Mouse (Mus musculus): ENCODE data around the gene Rnf126. TPM values are rescaled to one million over a fixed set of nuclear protein-coding genes. Genes with fewer than 3 reads are reported as not detected.

The Rnf126 gene
- polyA plus RNA-seq (2012; rRNA removed) (46.4 and 51.3 TPM in 2 replicates), polyA plus RNA-seq (2014; fragmentation: Nextera tagmentation; extraction: Ambion mirVana) (27.7 and 33.7 TPM in 2 replicates)

DNA sequence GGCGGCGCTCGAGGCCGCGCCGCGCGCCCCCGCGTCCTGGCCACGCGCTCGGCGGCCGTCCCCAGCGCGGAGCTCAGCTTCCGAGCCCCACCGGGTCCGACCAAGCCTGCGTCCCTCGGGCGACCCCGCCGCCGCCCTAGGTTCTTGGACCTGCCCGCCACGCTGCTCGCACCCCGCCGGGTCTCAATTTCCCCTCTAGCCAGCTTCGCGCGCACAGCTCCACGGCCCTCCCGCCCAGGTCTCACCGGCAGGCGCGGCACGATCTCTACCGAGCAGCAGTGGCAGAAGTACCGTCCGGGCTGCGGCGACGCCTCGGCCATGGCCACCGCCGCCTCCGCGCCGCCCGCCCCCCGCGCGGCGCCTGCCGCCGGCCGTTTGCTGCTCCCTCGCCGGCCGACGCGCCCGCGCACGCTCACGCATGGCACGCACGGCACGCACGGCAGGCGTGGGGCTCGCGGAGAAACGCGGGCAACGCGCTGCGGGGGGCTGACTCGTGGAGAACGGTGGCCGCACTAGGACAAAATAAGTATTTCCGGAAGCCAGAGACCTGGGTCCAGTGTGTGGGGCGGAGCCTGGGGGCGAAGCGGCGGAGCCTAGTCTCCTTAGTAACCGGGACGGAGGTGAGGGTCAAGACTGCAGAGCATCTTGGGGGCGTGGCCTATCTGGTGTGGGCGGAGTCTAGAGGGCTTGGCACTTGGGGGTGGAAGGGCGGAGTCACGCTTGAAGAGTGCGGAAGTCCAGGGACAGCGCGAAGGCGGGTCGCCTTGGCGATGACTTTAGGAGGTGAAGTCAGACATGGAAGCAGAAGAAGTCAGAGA, at the start of gene Rnf126:
Gene Rnf126 (minus strand): TSS at position 445 of the 818 bp plus-strand sequence.
- H3K36me3 ChIP-seq (replicated peaks; ENCODE audit: control insufficient read depth, insufficient read depth, low read depth), result peaks cover 5% of the 10 kb centered on the region
- peak within 1 kb of the TSS; percentile 76 for H3K9ac ChIP-seq (replicated peaks)
- no peaks in the 10 kb centered on the region for H3K9me3 ChIP-seq (ENCODE audit: control insufficient read depth, low read length)
- no peaks in the 10 kb centered on the region for H3K27me3 ChIP-seq (ENCODE audit: control insufficient read depth, insufficient read depth, low read length)
- H3K4me3 ChIP-seq (ENCODE audit: insufficient read depth in 1 of 2, low read depth in 2 of 2, low read length in 2 of 2), result peak within 1 kb of the TSS; percentile 72 to 89
- WGBS (ENCODE audit: insufficient replicate concordance), result under 1% methylated on average over 101 of the region's 101 CpGs
- peak within 1 kb of the TSS; percentile 63 for H3K27ac ChIP-seq
- peak; percentile 91 for ATAC-seq (ENCODE audit: insufficient read depth)
- TF ChIP-seq EP300 (IDR thresholded peaks at IDR 0.05; ENCODE audit: low read depth), result no peak
- TF ChIP-seq CTCF (IDR thresholded peaks at IDR 0.05; ENCODE audit: low read depth), result no peak
- peaks cover 14 to 16% of the 10 kb centered on the region in 2 experiments for H3K4me1 ChIP-seq (replicated peaks; ENCODE audit: control insufficient read depth in 2 of 2, insufficient read depth in 2 of 2, low read length in 1 of 2)
- peak within 1 kb of the TSS; percentile 89 for H3K4me2 ChIP-seq (ENCODE audit: low read depth)
- peak; percentile 98 to 99 (median 98) for DNase-seq (ENCODE audit: low read depth in 3 of 3, low spot score in 3 of 3)

DNA sequence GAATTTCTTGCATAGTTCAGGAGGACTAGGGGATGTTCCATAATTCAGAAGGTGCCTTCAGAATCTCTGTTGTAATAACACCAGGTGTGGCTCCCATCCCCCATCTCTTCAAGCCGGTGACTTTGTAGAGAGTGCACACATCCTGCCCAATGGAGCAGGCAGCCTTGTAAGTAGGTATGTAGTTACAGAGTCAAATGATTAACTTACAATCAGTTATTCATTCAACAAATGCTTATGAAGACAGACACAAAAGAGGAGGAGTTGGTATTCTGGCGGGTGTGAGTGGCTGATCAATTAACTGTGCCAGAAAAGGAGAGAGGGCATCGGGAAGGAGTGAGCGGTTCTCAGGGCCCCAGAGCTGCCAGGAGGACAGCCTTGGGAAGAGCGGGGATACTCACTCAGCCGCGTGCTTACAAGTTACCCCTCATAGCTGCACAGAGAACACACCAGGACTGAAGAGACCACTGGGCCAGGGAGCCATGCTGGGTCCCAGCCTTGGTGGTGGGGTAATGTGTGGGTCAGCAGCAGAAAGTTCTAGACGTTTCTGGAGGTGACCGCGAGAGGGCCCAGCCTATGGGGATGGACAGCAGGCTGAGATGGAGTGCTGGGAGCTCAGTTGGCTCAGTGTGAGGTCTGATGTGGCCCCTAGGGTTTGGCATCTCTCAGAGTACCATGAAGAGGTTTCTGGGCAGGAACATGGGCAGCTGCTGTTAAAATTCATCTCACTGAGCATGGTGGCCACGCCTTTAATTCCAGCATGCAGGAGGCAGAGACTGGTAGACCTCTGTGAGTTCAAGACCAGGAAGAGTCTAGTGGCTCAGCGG, 49.1 kb upstream of the Rnf126 start:
- Histone ChIP-seq H3K27me3 (ENCODE audit: control insufficient read depth, insufficient read depth, low read length) (no peaks in the 10 kb centered on the region), H3K4me3 (ENCODE audit: insufficient read depth in 1 of 2, low read depth in 2 of 2, low read length in 2 of 2) (no peak overlapping the region), H3K4me1 (replicated peaks; ENCODE audit: control insufficient read depth in 2 of 2, insufficient read depth in 2 of 2, low read length in 1 of 2) (no peaks in the 10 kb centered on the region), H3K36me3 (replicated peaks; ENCODE audit: control insufficient read depth, insufficient read depth, low read depth) (no peaks in the 10 kb centered on the region), H3K4me2 (ENCODE audit: low read depth) (no peak overlapping the region), H3K27ac (no peak overlapping the region), H3K9me3 (ENCODE audit: control insufficient read depth, low read length) (no peaks in the 10 kb centered on the region), H3K9ac (replicated peaks) (no peak overlapping the region)
- WGBS (ENCODE audit: insufficient replicate concordance), result 75% methylated on average over 12 of the region's 12 CpGs
- no peak for DNase-seq (ENCODE audit: low read depth in 3 of 3, low spot score in 3 of 3)
- ATAC-seq (ENCODE audit: insufficient read depth), result no peak
- no peak for TF ChIP-seq CTCF (IDR thresholded peaks at IDR 0.05; ENCODE audit: low read depth)
- no peak for TF ChIP-seq EP300 (IDR thresholded peaks at IDR 0.05; ENCODE audit: low read depth)

DNA sequence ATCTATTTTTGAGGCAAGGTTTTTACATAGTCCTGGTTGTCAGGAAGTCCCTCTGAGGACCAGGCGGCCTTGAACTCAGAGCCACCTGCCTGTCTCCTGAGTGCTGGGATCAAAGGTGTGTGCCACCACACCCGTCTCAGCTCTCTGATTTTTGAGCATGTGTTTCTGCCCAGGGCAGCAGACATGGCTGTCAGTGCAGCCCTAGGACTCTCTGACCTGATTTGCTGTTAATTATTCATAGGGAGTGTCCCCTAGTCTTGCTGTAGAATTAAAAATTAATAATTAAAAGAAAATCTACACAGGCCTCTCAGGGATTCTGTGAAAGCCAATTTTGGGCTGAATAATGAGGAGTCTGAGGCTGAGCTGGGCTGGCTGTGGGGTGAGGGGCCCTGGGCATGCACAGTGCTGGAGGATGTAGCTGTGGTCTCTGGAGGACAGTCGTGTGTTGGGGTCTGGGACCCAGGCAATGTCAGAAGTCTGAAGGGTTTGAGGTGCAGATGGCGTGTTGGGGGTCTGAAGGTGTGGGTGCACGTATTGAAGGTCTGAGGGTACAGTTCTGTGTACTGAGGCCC, 47.6 kb upstream of the Rnf126 start:
- WGBS (ENCODE audit: insufficient replicate concordance), result 55% methylated on average over 5 of the region's 5 CpGs
- H3K4me2 ChIP-seq (ENCODE audit: low read depth), result no peak overlapping the region
- H3K9ac ChIP-seq (replicated peaks), result no peak overlapping the region
- no peak overlapping the region for H3K4me3 ChIP-seq (ENCODE audit: insufficient read depth in 1 of 2, low read depth in 2 of 2, low read length in 2 of 2)
- H3K9me3 ChIP-seq (ENCODE audit: control insufficient read depth, low read length), result no peaks in the 10 kb centered on the region
- H3K27ac ChIP-seq, result no peak overlapping the region
- H3K4me1 ChIP-seq (replicated peaks; ENCODE audit: control insufficient read depth in 2 of 2, insufficient read depth in 2 of 2, low read length in 1 of 2), result no peaks in the 10 kb centered on the region
- DNase-seq (ENCODE audit: low read depth in 3 of 3, low spot score in 3 of 3), result no peak
- no peaks in the 10 kb centered on the region for H3K36me3 ChIP-seq (replicated peaks; ENCODE audit: control insufficient read depth, insufficient read depth, low read depth)
- ATAC-seq (ENCODE audit: insufficient read depth), result no peak
- TF ChIP-seq EP300 (IDR thresholded peaks at IDR 0.05; ENCODE audit: low read depth), result no peak
- no peak for TF ChIP-seq CTCF (IDR thresholded peaks at IDR 0.05; ENCODE audit: low read depth)
- H3K27me3 ChIP-seq (ENCODE audit: control insufficient read depth, insufficient read depth, low read length), result no peaks in the 10 kb centered on the region

DNA sequence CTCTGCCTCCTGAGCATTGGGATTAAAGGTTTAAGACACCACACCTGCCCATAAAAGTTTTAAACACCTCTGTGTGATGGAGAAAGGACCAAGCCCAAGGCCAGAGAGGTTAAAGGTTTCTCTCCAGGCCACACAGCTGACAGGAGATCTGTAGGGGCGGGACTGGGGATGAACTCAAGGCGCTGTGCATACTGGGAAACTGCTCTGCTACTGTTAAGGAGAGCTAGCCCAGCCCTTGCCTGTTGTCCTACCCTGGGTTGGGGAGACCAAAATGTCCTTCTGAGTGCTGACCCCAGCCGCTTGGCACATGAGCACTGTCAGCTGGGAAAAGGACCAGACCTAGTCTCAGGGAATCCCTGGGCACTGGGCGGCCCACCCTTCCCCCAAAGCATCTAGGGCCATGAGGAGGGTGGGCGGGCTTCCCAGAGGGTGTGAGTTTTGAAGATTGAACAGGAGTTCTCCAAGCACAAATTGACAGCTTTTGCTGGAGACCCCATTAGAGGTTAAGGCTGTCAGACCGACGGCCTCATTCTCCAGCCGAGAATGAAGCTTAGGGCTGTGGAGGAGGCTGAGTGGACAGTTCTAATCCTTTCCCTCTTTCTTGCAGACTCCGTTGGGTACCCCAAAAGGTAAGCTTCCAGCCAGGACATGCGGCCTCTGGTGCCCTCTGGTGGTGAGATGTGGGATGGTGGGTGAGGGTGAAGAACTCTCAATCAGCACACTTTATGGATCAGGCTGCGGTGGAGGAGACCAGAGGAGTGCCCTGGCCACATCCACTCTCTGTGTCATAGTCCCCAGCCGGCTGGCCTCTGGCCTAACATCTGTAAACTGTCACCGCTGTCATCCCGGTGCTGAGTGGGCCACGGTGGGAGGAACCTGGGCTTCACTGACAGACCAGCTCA, 45.2 kb upstream of the Rnf126 start:
- no peaks in the 10 kb centered on the region for H3K27me3 ChIP-seq (ENCODE audit: control insufficient read depth, insufficient read depth, low read length)
- ATAC-seq (ENCODE audit: insufficient read depth) (peak; percentile 26; the same call in 1 of the 2 replicates), DNase-seq (ENCODE audit: low read depth in 3 of 3, low spot score in 3 of 3) (peak; percentile 31 to 50 (median 35))
- peaks cover 1 to 5% of the 10 kb centered on the region in 2 experiments for H3K4me1 ChIP-seq (replicated peaks; ENCODE audit: control insufficient read depth in 2 of 2, insufficient read depth in 2 of 2, low read length in 1 of 2)
- H3K36me3 ChIP-seq (replicated peaks; ENCODE audit: control insufficient read depth, insufficient read depth, low read depth), result no peaks in the 10 kb centered on the region
- no peak overlapping the region for H3K4me2 ChIP-seq (ENCODE audit: low read depth)
- 24% methylated on average over 15 of the region's 15 CpGs for WGBS (ENCODE audit: insufficient replicate concordance)
- no peak for TF ChIP-seq EP300 (IDR thresholded peaks at IDR 0.05; ENCODE audit: low read depth)
- peak; percentile 98 for TF ChIP-seq CTCF (IDR thresholded peaks at IDR 0.05; ENCODE audit: low read depth)
- no peaks in the 10 kb centered on the region for H3K9me3 ChIP-seq (ENCODE audit: control insufficient read depth, low read length)
- no peak overlapping the region for H3K27ac ChIP-seq
- H3K4me3 ChIP-seq (ENCODE audit: insufficient read depth in 1 of 2, low read depth in 2 of 2, low read length in 2 of 2), result no peak overlapping the region
- no peak overlapping the region for H3K9ac ChIP-seq (replicated peaks)
